Mouse (Mus musculus) G1E (cell line): Measurements from ENCODE around the gene Zfp553. TPM values are rescaled to one million over a fixed set of nuclear protein-coding genes. Genes with fewer than 3 reads are reported as not detected.

ENCODE experiments used
- ATAC-seq: 2 replicates; pipeline ENCODE4 v1.8.0; 2016; ENCODE audit warnings: mild to moderate bottlenecking; ENCODE audit not compliant: insufficient number of reproducible peaks, poor library complexity, low FRiP score, severe bottlenecking; ENCODE audit errors: extremely low read depth
- DNase-seq: peaks from one replicate; pipeline ENCODE4 v3.0.0; 2012; ENCODE audit warnings: low spot score
- H3K27me3 ChIP-seq: 2 replicates; pipeline ENCODE4 v1.6.1; 2012; ENCODE audit warnings: mild to moderate bottlenecking, low read length, inconsistent platforms; ENCODE audit not compliant: insufficient read depth
- H3K36me3 ChIP-seq: replicated peaks from 2 replicates; pipeline ENCODE3; 2012; ENCODE audit warnings: mild to moderate bottlenecking, inconsistent platforms
- H3K4me1 ChIP-seq: 2 replicates; pipeline ENCODE4 v1.6.1; 2012; ENCODE audit warnings: low read depth, low read length, inconsistent platforms, mixed read lengths; ENCODE audit not compliant: insufficient read depth
- H3K4me3 ChIP-seq: 2 replicates; pipeline ENCODE4 v1.5.1; 2012; ENCODE audit warnings: low read depth, mild to moderate bottlenecking, inconsistent platforms, low read length, moderate library complexity, mixed read lengths
- H3K9me3 ChIP-seq: replicated peaks from 2 replicates; pipeline ENCODE4 v1.6.1; 2012; ENCODE audit warnings: inconsistent platforms
- CTCF ChIP-seq: IDR thresholded peaks from 2 replicates; pipeline ENCODE4 v1.5.1; 2012; ENCODE audit warnings: low read depth, low read length, inconsistent platforms, mixed read lengths
- GATA1 ChIP-seq: IDR thresholded peaks from 2 replicates; pipeline ENCODE4 v1.6.1; 2012; ENCODE audit warnings: borderline replicate concordance, low read length, inconsistent platforms, mixed read lengths
- GATA2 ChIP-seq: IDR thresholded peaks from 2 replicates; pipeline ENCODE4 v1.6.1; 2012; ENCODE audit warnings: low read depth, low read length, inconsistent platforms, borderline replicate concordance
- POLR2AphosphoS5 ChIP-seq: IDR thresholded peaks from 2 replicates; pipeline ENCODE4 v1.6.1; 2012; ENCODE audit warnings: low read depth, low read length, inconsistent platforms; ENCODE audit not compliant: insufficient replicate concordance
- TAL1 ChIP-seq: conservative IDR thresholded peaks from 2 replicates; pipeline ENCODE4 v1.6.1; 2012; ENCODE audit warnings: low read depth, low read length, inconsistent platforms, mixed read lengths
- polyA plus RNA-seq: library from polyadenylated mRNA; stranded (reverse); fragments of >175 nt; gene quantifications from 2 replicates; pipeline ENCODE4 v1.2.3, GENCODE M21; 2012
- total RNA-seq, 2 experiments: library from RNA; stranded (forward) in 1 of 2; stranded (reverse) in 1 of 2; fragments of 200-1000 nt in 1 of 2; fragments of >200 nt in 1 of 2; fragmentation: Nextera tagmentation in 1 of 2; gene quantifications; 2 replicates each; pipeline ENCODE4 v1.2.3; 2014 to 2017

Gene Zfp553
- total and polyA plus RNA-seq, 3 experiments, result 20.0 to 26.2 (median 25.2) TPM

- peaks cover 68% of the 10 kb centered on the region for H3K4me1 ChIP-seq
- TF ChIP-seq POLR2AphosphoS5 (no peak), GATA2 (no peak), GATA1 (no peak), CTCF (no peak), TAL1 (no peak)
- H3K9me3 ChIP-seq, result no peaks in the 10 kb centered on the region
- peaks cover 65% of the 10 kb centered on the region for H3K36me3 ChIP-seq
- ATAC-seq, result no peak
- no peaks in the 10 kb centered on the region for H3K27me3 ChIP-seq
- no peak overlapping the region for H3K4me3 ChIP-seq
- no peak for DNase-seq
These were observed 23.1 kb downstream of the Zfp553 start for GRCm38 (mm10) chr7:127255965-127256364.

GRCm38 (mm10) chr7:127256518-127256917 is 23.7 kb downstream of the Zfp553 start:
- Histone ChIP-seq H3K27me3 (no peaks in the 10 kb centered on the region), H3K4me1 (peaks cover 73% of the 10 kb centered on the region), H3K36me3 (peaks cover 61% of the 10 kb centered on the region), H3K4me3 (no peak overlapping the region), H3K9me3 (no peaks in the 10 kb centered on the region)
- no peak for ATAC-seq
- DNase-seq, result no peak
- TF ChIP-seq POLR2AphosphoS5 (no peak), GATA2 (no peak), GATA1 (no peak), TAL1 (no peak), CTCF (no peak)

- no peaks in the 10 kb centered on the region for H3K9me3 ChIP-seq
- ATAC-seq (no peak), DNase-seq (no peak)
- H3K36me3 ChIP-seq, result peaks cover 43% of the 10 kb centered on the region
- TF ChIP-seq GATA2, result no peak
- no peak for TF ChIP-seq TAL1
- TF ChIP-seq CTCF, result no peak
- no peak for TF ChIP-seq GATA1
- no peak for TF ChIP-seq POLR2AphosphoS5
- no peaks in the 10 kb centered on the region for H3K27me3 ChIP-seq
- H3K4me3 ChIP-seq, result peak overlapping the region; percentile 82
- H3K4me1 ChIP-seq, result peaks cover 73% of the 10 kb centered on the region
These were observed 26.5 kb downstream of the Zfp553 start for GRCm38 (mm10) chr7:127259186-127259905.

- peaks cover 61% of the 10 kb centered on the region for H3K4me1 ChIP-seq
- ATAC-seq (peak; percentile 97), DNase-seq (peak; percentile 92)
- 0 out of 2 replicates have a peak, but pooled peaks cover 3% of the 10 kb centered on the region for H3K27me3 ChIP-seq
- peak within 1 kb of the TSS; percentile 82 for H3K4me3 ChIP-seq
- TF ChIP-seq CTCF, result peak; percentile 51; the same call in 1 of the 2 replicates
- TF ChIP-seq GATA1, result no peak
- no peak for TF ChIP-seq TAL1
- no peak for TF ChIP-seq POLR2AphosphoS5
- H3K9me3 ChIP-seq, result no peaks in the 10 kb centered on the region
- peaks cover 38% of the 10 kb centered on the region for H3K36me3 ChIP-seq
These were observed 27.6 kb downstream of the Zfp553 start, which contains the start of gene Dctpp1 for GRCm38 (mm10) chr7:127260309-127261111. Gene Dctpp1, minus strand, starts transcription at chr7:127260709.

GRCm38 (mm10) chr7:127262218-127262961 is 29.5 kb downstream of the Zfp553 start:
- Histone ChIP-seq H3K36me3 (peaks cover 19% of the 10 kb centered on the region), H3K9me3 (no peaks in the 10 kb centered on the region), H3K27me3 (0 out of 2 replicates have a peak, but pooled peaks cover 3% of the 10 kb centered on the region), H3K4me3 (no peak overlapping the region), H3K4me1 (peaks cover 49% of the 10 kb centered on the region)
- DNase-seq (no peak), ATAC-seq (no peak)
- TF ChIP-seq GATA1, result no peak

GRCm38 (mm10) chr7:127263526-127263925 is 30.7 kb downstream of the Zfp553 start:
- Histone ChIP-seq H3K27me3 (0 out of 2 replicates have a peak, but pooled peaks cover 3% of the 10 kb centered on the region), H3K36me3 (peaks cover 12% of the 10 kb centered on the region), H3K9me3 (peaks cover 4% of the 10 kb centered on the region), H3K4me3 (no peak overlapping the region), H3K4me1 (peaks cover 39% of the 10 kb centered on the region)
- ATAC-seq, result no peak
- TF ChIP-seq TAL1, result no peak
- TF ChIP-seq GATA2, result no peak
- TF ChIP-seq CTCF, result no peak
- no peak for TF ChIP-seq GATA1
- no peak for TF ChIP-seq POLR2AphosphoS5
- DNase-seq, result no peak
